Mouse (Mus musculus) neural tube, embryonic 12.5 days (tissue): ENCODE data around the gene Clip4. TPM values are rescaled to one million over a fixed set of nuclear protein-coding genes. Genes with fewer than 3 reads are reported as not detected.
A peak's percentile ranks its signal among the peaks of the same experiment; 100 is the strongest.

Source experiments
- ATAC-seq: fragments of 200-750 bp; cut with Nextera tagmentation; 2 replicates; pipeline ENCODE4 v1.8.0; 2017; ENCODE audit warnings: low read depth, mild to moderate bottlenecking, moderate TSS enrichment, moderate library complexity; ENCODE audit not compliant: low FRiP score
- H3K27ac ChIP-seq: fragments of 300-500 bp; sonication (generic); 2 replicates; pipeline ENCODE4 v1.5.1; 2016
- H3K27me3 ChIP-seq: fragments of 300-500 bp; sonication (generic); replicated peaks from 2 replicates; pipeline ENCODE4 v1.6.1; 2016; ENCODE audit warnings: mild to moderate bottlenecking
- H3K36me3 ChIP-seq: fragments of 300-500 bp; sonication (generic); 2 replicates; pipeline ENCODE4 v1.6.1; 2016; ENCODE audit warnings: mild to moderate bottlenecking
- H3K4me1 ChIP-seq: fragments of 300-500 bp; sonication (generic); 2 replicates; pipeline ENCODE4 v1.6.1; 2016
- H3K4me2 ChIP-seq: fragments of 300-500 bp; sonication (generic); replicated peaks from 2 replicates; pipeline ENCODE4 v1.6.1; 2016; ENCODE audit warnings: mild to moderate bottlenecking
- H3K4me3 ChIP-seq: fragments of 300-500 bp; sonication (generic); 2 replicates; pipeline ENCODE4 v1.5.1; 2016
- H3K9ac ChIP-seq: fragments of 300-500 bp; sonication (generic); 2 replicates; pipeline ENCODE4 v1.6.1; 2016; ENCODE audit warnings: mild to moderate bottlenecking
- H3K9me3 ChIP-seq: fragments of 300-500 bp; sonication (generic); 2 replicates; pipeline ENCODE4 v1.6.1; 2016; ENCODE audit warnings: mild to moderate bottlenecking
- WGBS: fragments of 180-500 bp; shearing (Covaris S2); methylation state at CpG from one replicate; pipeline ENCODE4 v1.1.7; 2016; 5-methylcytosine and 5-hydroxymethylcytosine counted together
- polyA plus RNA-seq: library from polyadenylated mRNA; unstranded; fragments of >200 nt; fragmentation: Nextera tagmentation; extraction: Ambion mirVana; gene quantifications from 2 replicates; pipeline ENCODE4 v1.2.1, GENCODE M21; 2016

Clip4 gene
- polyA plus RNA-seq, 1 experiment from 2014 or later = 9.1 TPM

GRCm38 (mm10) chr17:71864039-71864438 is 95.8 kb downstream of the Clip4 start:
- Histone ChIP-seq H3K4me3 (no peak overlapping the region), H3K27ac (no peak overlapping the region), H3K27me3 (no peaks in the 10 kb centered on the region), H3K9me3 (peaks cover 6% of the 10 kb centered on the region; the same call in 1 of the 2 replicates), H3K9ac (no peak overlapping the region), H3K36me3 (peaks cover 7% of the 10 kb centered on the region), H3K4me1 (no peaks in the 10 kb centered on the region), H3K4me2 (no peak overlapping the region)
- no peak for ATAC-seq
- WGBS = 89% methylated on average over 8 of the region's 8 CpGs

- Histone ChIP-seq H3K9ac (no peak overlapping the region), H3K4me1 (peaks cover 7% of the 10 kb centered on the region), H3K9me3 (no peaks in the 10 kb centered on the region), H3K27me3 (no peaks in the 10 kb centered on the region), H3K27ac (no peak overlapping the region), H3K4me2 (no peak overlapping the region), H3K36me3 (no peaks in the 10 kb centered on the region), H3K4me3 (no peak overlapping the region)
- ATAC-seq = no peak
- 91% methylated on average over 5 of the region's 5 CpGs for WGBS
These were observed 97.2 kb downstream of the Clip4 start for GRCm38 (mm10) chr17:71865437-71865836.

GRCm38 (mm10) chr17:71867892-71868291 is 99.6 kb downstream of the Clip4 start:
- Histone ChIP-seq H3K4me2 (no peak overlapping the region), H3K9ac (no peak overlapping the region)
- WGBS = 88% methylated on average over 2 of the region's 2 CpGs

GRCm38 (mm10) chr17:71868828-71869227 is 100.6 kb downstream of the Clip4 start:
- H3K36me3 ChIP-seq = no peaks in the 10 kb centered on the region
- no peaks in the 10 kb centered on the region for H3K9me3 ChIP-seq
- no peak for ATAC-seq
- H3K9ac ChIP-seq = no peak overlapping the region
- no peaks in the 10 kb centered on the region; the same call in 1 of the 2 replicates for H3K27me3 ChIP-seq
- peaks cover 7% of the 10 kb centered on the region for H3K4me1 ChIP-seq
- peak overlapping the region; percentile 90 for H3K4me2 ChIP-seq
- H3K27ac ChIP-seq = no peak overlapping the region
- H3K4me3 ChIP-seq = no peak overlapping the region
- 75% methylated on average over 12 of the region's 12 CpGs for WGBS

More at GRCm38 (mm10) chr17:71867892-71868291, 99.6 kb downstream of the Clip4 start:
- no peak overlapping the region for H3K27ac ChIP-seq
- no peaks in the 10 kb centered on the region for H3K36me3 ChIP-seq
- H3K4me3 ChIP-seq = no peak overlapping the region
- no peaks in the 10 kb centered on the region; the same call in 1 of the 2 replicates for H3K27me3 ChIP-seq
- H3K4me1 ChIP-seq = peaks cover 7% of the 10 kb centered on the region
- H3K9me3 ChIP-seq = no peaks in the 10 kb centered on the region
- no peak for ATAC-seq

GRCm38 (mm10) chr17:71869372-71870231 is 101.3 kb downstream of the Clip4 start:
- Histone ChIP-seq H3K4me1 (peaks cover 7% of the 10 kb centered on the region), H3K27ac (no peak overlapping the region), H3K27me3 (no peaks in the 10 kb centered on the region; the same call in 1 of the 2 replicates), H3K9me3 (no peaks in the 10 kb centered on the region), H3K36me3 (no peaks in the 10 kb centered on the region), H3K4me3 (peak overlapping the region; percentile 46), H3K9ac (peak overlapping the region; percentile 70), H3K4me2 (peak overlapping the region; percentile 90)
- ATAC-seq = peak; percentile 84
- WGBS = 7% methylated on average over 60 of the region's 60 CpGs

- Histone ChIP-seq H3K27ac (no peak overlapping the region), H3K4me2 (0 out of 2 replicates have a peak overlapping the region, but pooled peaks have one; percentile 90), H3K36me3 (no peaks in the 10 kb centered on the region), H3K4me3 (no peak overlapping the region), H3K4me1 (peaks cover 7% of the 10 kb centered on the region), H3K9ac (no peak overlapping the region), H3K27me3 (no peaks in the 10 kb centered on the region; the same call in 1 of the 2 replicates), H3K9me3 (no peaks in the 10 kb centered on the region)
- 86% methylated on average over 8 of the region's 8 CpGs for WGBS
- no peak for ATAC-seq
These were observed 102.0 kb downstream of the Clip4 start for GRCm38 (mm10) chr17:71870232-71870621.

- ATAC-seq = no peak
These were observed 102.4 kb downstream of the Clip4 start for GRCm38 (mm10) chr17:71870641-71871040.

GRCm38 (mm10) chr17:71871981-71872380 is 103.7 kb downstream of the Clip4 start:
- Histone ChIP-seq H3K4me3 (no peak overlapping the region), H3K4me2 (no peak overlapping the region), H3K36me3 (no peaks in the 10 kb centered on the region), H3K9ac (no peak overlapping the region), H3K9me3 (no peaks in the 10 kb centered on the region), H3K4me1 (peaks cover 7% of the 10 kb centered on the region), H3K27me3 (no peaks in the 10 kb centered on the region; the same call in 1 of the 2 replicates), H3K27ac (no peak overlapping the region)
- WGBS = 87% methylated on average over 7 of the region's 7 CpGs
- ATAC-seq = no peak

More at GRCm38 (mm10) chr17:71870641-71871040, 102.4 kb downstream of the Clip4 start:
- Histone ChIP-seq H3K27me3 (no peaks in the 10 kb centered on the region; the same call in 1 of the 2 replicates), H3K4me2 (no peak overlapping the region), H3K27ac (no peak overlapping the region), H3K9me3 (no peaks in the 10 kb centered on the region), H3K9ac (no peak overlapping the region), H3K4me3 (no peak overlapping the region), H3K36me3 (no peaks in the 10 kb centered on the region), H3K4me1 (peaks cover 7% of the 10 kb centered on the region)
- 96% methylated on average over 1 of the region's 1 CpGs for WGBS

- Histone ChIP-seq H3K4me1 (peaks cover 7% of the 10 kb centered on the region), H3K27ac (no peak overlapping the region)
- ATAC-seq = no peak
These were observed 104.7 kb downstream of the Clip4 start for GRCm38 (mm10) chr17:71872976-71873375.

GRCm38 (mm10) chr17:71874077-71874476 is 105.8 kb downstream of the Clip4 start:
- 45% methylated on average over 6 of the region's 6 CpGs for WGBS
- no peaks in the 10 kb centered on the region for H3K9me3 ChIP-seq
- peaks cover 7% of the 10 kb centered on the region for H3K4me1 ChIP-seq
- H3K27ac ChIP-seq = no peak overlapping the region
- H3K4me3 ChIP-seq = no peak overlapping the region
- no peak for ATAC-seq
- no peaks in the 10 kb centered on the region for H3K36me3 ChIP-seq
- H3K4me2 ChIP-seq = no peak overlapping the region
- no peak overlapping the region for H3K9ac ChIP-seq
- H3K27me3 ChIP-seq = no peaks in the 10 kb centered on the region; the same call in 1 of the 2 replicates

More at GRCm38 (mm10) chr17:71872976-71873375, 104.7 kb downstream of the Clip4 start:
- no peak overlapping the region for H3K4me3 ChIP-seq
- no peaks in the 10 kb centered on the region; the same call in 1 of the 2 replicates for H3K27me3 ChIP-seq
- no peaks in the 10 kb centered on the region for H3K36me3 ChIP-seq
- no peaks in the 10 kb centered on the region for H3K9me3 ChIP-seq
- H3K9ac ChIP-seq = no peak overlapping the region
- WGBS = 66% methylated on average over 5 of the region's 5 CpGs
- no peak overlapping the region for H3K4me2 ChIP-seq

- Histone ChIP-seq H3K27me3 (no peaks in the 10 kb centered on the region; the same call in 1 of the 2 replicates), H3K36me3 (no peaks in the 10 kb centered on the region), H3K9me3 (no peaks in the 10 kb centered on the region), H3K4me2 (no peak overlapping the region), H3K4me1 (peaks cover 1% of the 10 kb centered on the region; the same call in 1 of the 2 replicates), H3K27ac (no peak overlapping the region), H3K9ac (no peak overlapping the region), H3K4me3 (no peak overlapping the region)
- ATAC-seq = no peak
- 97% methylated on average over 9 of the region's 9 CpGs for WGBS
These were observed 106.5 kb downstream of the Clip4 start for GRCm38 (mm10) chr17:71874795-71875194.

GRCm38 (mm10) chr17:71875492-71875891 is 107.2 kb downstream of the Clip4 start:
- ATAC-seq = no peak

More at GRCm38 (mm10) chr17:71875492-71875891, 107.2 kb downstream of the Clip4 start:
- H3K9me3 ChIP-seq = no peaks in the 10 kb centered on the region
- H3K4me3 ChIP-seq = no peak overlapping the region
- H3K36me3 ChIP-seq = no peaks in the 10 kb centered on the region
- H3K9ac ChIP-seq = no peak overlapping the region
- WGBS = 84% methylated on average over 7 of the region's 7 CpGs
- no peaks in the 10 kb centered on the region; the same call in 1 of the 2 replicates for H3K27me3 ChIP-seq
- H3K4me1 ChIP-seq = no peaks in the 10 kb centered on the region
- H3K27ac ChIP-seq = no peak overlapping the region
- no peak overlapping the region for H3K4me2 ChIP-seq
